Mouse (Mus musculus) CH12.LX (cell line): Measurements from ENCODE around the gene Myh6. TPM values are rescaled to one million over a fixed set of nuclear protein-coding genes. Genes with fewer than 3 reads are reported as not detected.

ENCODE experiments used
- DNase-seq: peaks from one replicate; pipeline ENCODE4 v3.0.0-alpha.2; 2013; ENCODE audit errors: extremely low read depth
- H3K27ac ChIP-seq: 2 replicates; pipeline ENCODE4 v1.5.1; 2012; ENCODE audit warnings: low read depth, mild to moderate bottlenecking, control low read depth, moderate library complexity; ENCODE audit not compliant: insufficient read depth
- H3K27me3 ChIP-seq: replicated peaks from 2 replicates; pipeline ENCODE3; 2012; ENCODE audit warnings: inconsistent platforms
- H3K36me3 ChIP-seq, 2 experiments: replicated peaks in 1 of 2; 2 replicates each; pipeline versions ENCODE3 to v1.6.1; 2012; ENCODE audit warnings: inconsistent platforms in 1 of 2, low read length in 1 of 2, mild to moderate bottlenecking in 1 of 2, mixed read lengths in 1 of 2, moderate library complexity in 1 of 2; ENCODE audit not compliant: control insufficient read depth in 1 of 2, insufficient read depth in 1 of 2
- H3K4me1 ChIP-seq, 2 experiments: 2 replicates each; pipeline ENCODE4 v1.6.1; 2012; ENCODE audit warnings: inconsistent platforms in 1 of 2, moderate library complexity in 1 of 2; ENCODE audit not compliant: insufficient read depth in 2 of 2, control insufficient read depth in 1 of 2
- H3K4me2 ChIP-seq: 2 replicates; pipeline ENCODE4 v1.6.1; 2012; ENCODE audit warnings: low read depth, mild to moderate bottlenecking, control low read depth; ENCODE audit not compliant: poor library complexity, insufficient read depth, severe bottlenecking
- H3K4me3 ChIP-seq, 3 experiments: fragments of 150-350 bp in 1 of 3; sonication (generic) in 1 of 3; replicated peaks in 1 of 3; 2 replicates each; pipeline versions ENCODE3 to v1.5.1; 2011 to 2012; ENCODE audit warnings: low read depth in 2 of 3, low read length in 2 of 3, mild to moderate bottlenecking in 2 of 3, moderate library complexity in 2 of 3, control low read depth in 1 of 3, improper control_type of control experiment in 1 of 3, inconsistent platforms in 1 of 3, mixed read lengths in 1 of 3; ENCODE audit not compliant: poor library complexity in 1 of 3
- H3K79me2 ChIP-seq: replicated peaks from 2 replicates; pipeline ENCODE4 v1.6.1; 2012; ENCODE audit warnings: mild to moderate bottlenecking, moderate library complexity; ENCODE audit not compliant: control insufficient read depth, poor library complexity, insufficient read depth, severe bottlenecking; ENCODE audit errors: extremely low read depth
- H3K9ac ChIP-seq: 2 replicates; pipeline ENCODE4 v1.6.1; 2012; ENCODE audit warnings: low read depth, mild to moderate bottlenecking, control low read depth, moderate library complexity; ENCODE audit not compliant: insufficient read depth
- H3K9me3 ChIP-seq: replicated peaks from 2 replicates; pipeline ENCODE3; 2012; ENCODE audit warnings: low read length, inconsistent platforms, mixed read lengths
- BHLHE40 ChIP-seq: IDR thresholded peaks from 2 replicates; pipeline ENCODE4 v1.6.1; 2011; ENCODE audit warnings: mild to moderate bottlenecking, low read depth, low read length, improper control_type of control experiment
- CHD1 ChIP-seq: IDR thresholded peaks from 2 replicates; pipeline ENCODE4 v1.6.1; 2012; ENCODE audit warnings: low read depth, low read length, improper control_type of control experiment, inconsistent platforms
- E2F4 ChIP-seq: IDR thresholded peaks from 2 replicates; pipeline ENCODE4 v1.6.1; 2011; ENCODE audit warnings: low read depth, low read length, improper control_type of control experiment; ENCODE audit not compliant: insufficient replicate concordance
- ETS1 ChIP-seq: conservative IDR thresholded peaks from 2 replicates; pipeline ENCODE4 v1.6.1; 2012; ENCODE audit warnings: low read depth, mild to moderate bottlenecking, inconsistent platforms, low read length, improper control_type of control experiment, moderate library complexity
- GABPA ChIP-seq: IDR thresholded peaks from 2 replicates; pipeline ENCODE4 v1.6.1; 2012; ENCODE audit warnings: low read depth, low read length, improper control_type of control experiment, inconsistent platforms; ENCODE audit not compliant: insufficient replicate concordance
- HCFC1 ChIP-seq: IDR thresholded peaks from 2 replicates; pipeline ENCODE4 v1.6.1; 2012; ENCODE audit warnings: low read depth, mild to moderate bottlenecking, inconsistent platforms, low read length, improper control_type of control experiment
- IRF4 ChIP-seq: IDR thresholded peaks from 2 replicates; pipeline ENCODE4 v1.6.1; 2014; ENCODE audit warnings: low read depth, mild to moderate bottlenecking, inconsistent platforms, low read length, improper control_type of control experiment
- JUN ChIP-seq: IDR thresholded peaks from 2 replicates; pipeline ENCODE4 v1.6.1; 2011; ENCODE audit warnings: low read depth, mild to moderate bottlenecking, low read length, improper control_type of control experiment, moderate library complexity; ENCODE audit not compliant: insufficient read depth
- KAT2A ChIP-seq: IDR thresholded peaks from 2 replicates; pipeline ENCODE4 v1.6.1; 2012; ENCODE audit warnings: low read length, improper control_type of control experiment, inconsistent platforms; ENCODE audit not compliant: insufficient replicate concordance
- MAFK ChIP-seq: IDR thresholded peaks from 2 replicates; pipeline ENCODE4 v1.6.1; 2011; ENCODE audit warnings: low read length, improper control_type of control experiment; ENCODE audit not compliant: insufficient replicate concordance
- MAX ChIP-seq: IDR thresholded peaks from 2 replicates; pipeline ENCODE4 v1.6.1; 2011; ENCODE audit warnings: low read length, improper control_type of control experiment
- MAZ ChIP-seq: IDR thresholded peaks from 2 replicates; pipeline ENCODE4 v1.6.1; 2012; ENCODE audit warnings: low read depth, mild to moderate bottlenecking, inconsistent platforms, low read length, improper control_type of control experiment, moderate library complexity
- MEF2A ChIP-seq: IDR thresholded peaks from 2 replicates; pipeline ENCODE4 v1.6.1; 2014; ENCODE audit warnings: low read depth, mild to moderate bottlenecking, inconsistent platforms, low read length, improper control_type of control experiment, borderline replicate concordance
- MYC ChIP-seq: IDR thresholded peaks from 2 replicates; pipeline ENCODE4 v1.6.1; 2011; ENCODE audit warnings: low read depth, mild to moderate bottlenecking, improper control_type of control experiment, low read length
- NELFE ChIP-seq: IDR thresholded peaks from 2 replicates; pipeline ENCODE4 v1.6.1; 2011; ENCODE audit warnings: low read depth, low read length, improper control_type of control experiment
- PAX5 ChIP-seq: IDR thresholded peaks from 2 replicates; pipeline ENCODE4 v1.6.1; 2012; ENCODE audit warnings: low read length, inconsistent platforms, mixed read lengths
- POLR2A ChIP-seq: IDR thresholded peaks from 2 replicates; pipeline ENCODE4 v1.6.1; 2011; ENCODE audit warnings: low read depth, mild to moderate bottlenecking, improper control_type of control experiment, low read length
- POLR2AphosphoS2 ChIP-seq: IDR thresholded peaks from 2 replicates; pipeline ENCODE4 v1.6.1; 2011; ENCODE audit warnings: low read depth, low read length, improper control_type of control experiment
- RCOR1 ChIP-seq: conservative IDR thresholded peaks from 2 replicates; pipeline ENCODE4 v1.6.1; 2012; ENCODE audit warnings: low read depth, mild to moderate bottlenecking, inconsistent platforms, low read length, improper control_type of control experiment
- SMC3 ChIP-seq: IDR thresholded peaks from 2 replicates; pipeline ENCODE4 v1.6.1; 2011; ENCODE audit warnings: low read depth, low read length, improper control_type of control experiment
- TCF12 ChIP-seq: IDR thresholded peaks from 2 replicates; pipeline ENCODE4 v1.6.1; 2014; ENCODE audit warnings: low read depth, mild to moderate bottlenecking, inconsistent platforms, low read length, improper control_type of control experiment
- USF1 ChIP-seq: IDR thresholded peaks from 2 replicates; pipeline ENCODE4 v1.6.1; 2014; ENCODE audit warnings: low read depth, mild to moderate bottlenecking, inconsistent platforms, low read length, improper control_type of control experiment
- ZKSCAN1 ChIP-seq: IDR thresholded peaks from 2 replicates; pipeline ENCODE4 v1.6.1; 2012; ENCODE audit warnings: low read depth, inconsistent platforms, low read length, improper control_type of control experiment, borderline replicate concordance
- ZNF384 ChIP-seq: IDR thresholded peaks from 2 replicates; pipeline ENCODE4 v1.6.1; 2012; ENCODE audit warnings: low read depth, low read length, improper control_type of control experiment, inconsistent platforms
- dilution Hi-C: fragments of 300-500 bp; cut with MboI; formaldehyde crosslinking; loops from 2 replicates; pipeline ENCODE4 v1.14.3; 2020; ENCODE audit warnings: low sequenced_read_pairs; ENCODE audit not compliant: extremely low pct_unique_long_range_greater_than_20kb, extremely low pct_ligation_motif_present
- in situ Hi-C: fragments of 300-500 bp; cut with MboI; formaldehyde crosslinking; loops from 3 replicates; pipeline ENCODE4 v1.14.3; 2019; ENCODE audit warnings: low sequenced_read_pairs, low pct_ligation_motif_present, low pct_unique_long_range_greater_than_20kb, mixed read lengths
- polyA plus RNA-seq: library from polyadenylated mRNA; unstranded; fragments of >175 nt; gene quantifications from 2 replicates; pipeline ENCODE4 v1.2.1, GENCODE M21; 2012; ENCODE audit warnings: low read depth; ENCODE audit not compliant: insufficient read length
- total RNA-seq, 2 experiments: library from RNA; depleted of rRNA; stranded (reverse); fragments of 300-350 nt in 1 of 2; fragments of >200 nt in 1 of 2; gene quantifications; 2 replicates each; pipeline ENCODE4 v1.2.3; 2012 to 2014

Gene Myh6
- total and polyA plus RNA-seq, 3 experiments, result 0.04 to 1.5 (median 0.98) TPM

GRCm38 (mm10) chr14:54941024-54941978 lies 25.4 kb downstream of the Myh6 start:
- dilution Hi-C loops, result no loop called here

GRCm38 (mm10) chr14:54940176-54940530 lies 26.6 kb downstream of the Myh6 start:
- Histone ChIP-seq H3K36me3 (no peaks in the 10 kb centered on the region), H3K9ac (no peak overlapping the region), H3K4me2 (no peak overlapping the region), H3K27me3 (peaks cover 64% of the 10 kb centered on the region), H3K4me1 (peaks cover 0 to 3% of the 10 kb centered on the region in 2 experiments; a peak in 2 of 4 replicates), H3K9me3 (no peaks in the 10 kb centered on the region), H3K27ac (no peak overlapping the region), H3K4me3 (no peak overlapping the region), H3K79me2 (no peaks in the 10 kb centered on the region)
- in situ Hi-C loops (no loop called here), dilution Hi-C loops (no loop called here)
- DNase-seq, result no peak
- TF ChIP-seq GABPA (no peak), MYC (no peak), ZNF384 (no peak), MAFK (no peak), POLR2AphosphoS2 (no peak), ZKSCAN1 (no peak), USF1 (no peak), POLR2A (no peak), TCF12 (no peak), MEF2A (no peak), E2F4 (no peak)

More at GRCm38 (mm10) chr14:54941024-54941978, 25.4 kb downstream of the Myh6 start:
- no peak for DNase-seq
- Histone ChIP-seq H3K4me2 (no peak overlapping the region), H3K4me1 (peaks cover 6 to 14% of the 10 kb centered on the region in 2 experiments), H3K36me3 (no peaks in the 10 kb centered on the region), H3K4me3 (no peak overlapping the region), H3K79me2 (no peaks in the 10 kb centered on the region), H3K9ac (no peak overlapping the region), H3K27ac (no peak overlapping the region), H3K9me3 (no peaks in the 10 kb centered on the region), H3K27me3 (peaks cover 54% of the 10 kb centered on the region)
- in situ Hi-C loops, result no loop called here
- TF ChIP-seq JUN (no peak), NELFE (no peak), KAT2A (no peak), SMC3 (no peak), CHD1 (no peak), ETS1 (no peak), TCF12 (no peak), RCOR1 (no peak), MAX (no peak), MAZ (no peak), PAX5 (no peak), ZKSCAN1 (no peak), USF1 (no peak), HCFC1 (no peak), ZNF384 (no peak), IRF4 (no peak), BHLHE40 (no peak)
